Mouse (Mus musculus): ENCODE measurements at regions not wholly inside any gene's neighbourhood (a gene's known extent, or its start where the extent isn't known, plus 50 kb on each side); places are given as distances from the start of the nearest gene placed in this dataset.

- 72% methylated on average over 6 of the region's 6 CpGs for WGBS
- DNase-seq = no peak
- no peaks in the 10 kb centered on the region for H3K4me1 ChIP-seq (ENCODE audit: control insufficient read depth, insufficient read depth, low read length)
- H3K4me3 ChIP-seq (replicated peaks; ENCODE audit: insufficient read depth, low read depth, low read length) = no peak overlapping the region
- H3K27ac ChIP-seq (ENCODE audit: insufficient read depth, low read length) = no peak overlapping the region
- H3K27me3 ChIP-seq (ENCODE audit: control insufficient read depth, insufficient read depth, low read length) = no peaks in the 10 kb centered on the region; the same call in 1 of the 2 replicates
- no peak for TF ChIP-seq POLR2A (IDR thresholded peaks at IDR 0.05; ENCODE audit: borderline replicate concordance, insufficient read depth, low read length)
Observed at GRCm38 (mm10) chr6:93575249-93575648, 632.0 kb upstream of the Adamts9 start.

- Histone ChIP-seq H3K4me3 (replicated peaks; ENCODE audit: insufficient read depth, low read depth, low read length) (no peak overlapping the region), H3K4me1 (ENCODE audit: control insufficient read depth, insufficient read depth, low read length) (no peaks in the 10 kb centered on the region), H3K27ac (ENCODE audit: insufficient read depth, low read length) (no peak overlapping the region), H3K27me3 (ENCODE audit: control insufficient read depth, insufficient read depth, low read length) (no peaks in the 10 kb centered on the region; the same call in 1 of the 2 replicates)
- no peak for TF ChIP-seq CTCF (IDR thresholded peaks at IDR 0.05; ENCODE audit: borderline replicate concordance, insufficient read depth, low read depth, low read length)
- no peak for TF ChIP-seq POLR2A (IDR thresholded peaks at IDR 0.05; ENCODE audit: borderline replicate concordance, insufficient read depth, low read length)
- 43% methylated on average over 7 of the region's 7 CpGs for WGBS
- peak in 1 of 2 experiments; percentile 3 for DNase-seq
Observed at GRCm38 (mm10) chr6:93573679-93574635, 630.7 kb upstream of the Adamts9 start.

GRCm38 (mm10) chr6:93569866-93570265 lies 626.6 kb upstream of the Adamts9 start:
- no peak for TF ChIP-seq CTCF (IDR thresholded peaks at IDR 0.05; ENCODE audit: borderline replicate concordance, insufficient read depth, low read depth, low read length)
- no peak for TF ChIP-seq POLR2A (IDR thresholded peaks at IDR 0.05; ENCODE audit: borderline replicate concordance, insufficient read depth, low read length)
- no peak overlapping the region for H3K4me3 ChIP-seq (replicated peaks; ENCODE audit: insufficient read depth, low read depth, low read length)
- no peaks in the 10 kb centered on the region; the same call in 1 of the 2 replicates for H3K27me3 ChIP-seq (ENCODE audit: control insufficient read depth, insufficient read depth, low read length)
- no peak overlapping the region for H3K27ac ChIP-seq (ENCODE audit: insufficient read depth, low read length)
- WGBS = 86% methylated on average over 2 of the region's 2 CpGs
- DNase-seq = no peak
- no peaks in the 10 kb centered on the region for H3K4me1 ChIP-seq (ENCODE audit: control insufficient read depth, insufficient read depth, low read length)

- Histone ChIP-seq H3K27me3 (ENCODE audit: control insufficient read depth, insufficient read depth, low read length) (no peaks in the 10 kb centered on the region), H3K27ac (ENCODE audit: insufficient read depth, low read length) (no peak overlapping the region), H3K4me3 (replicated peaks; ENCODE audit: insufficient read depth, low read depth, low read length) (no peak overlapping the region), H3K4me1 (ENCODE audit: control insufficient read depth, insufficient read depth, low read length) (no peaks in the 10 kb centered on the region)
- TF ChIP-seq POLR2A (IDR thresholded peaks at IDR 0.05; ENCODE audit: borderline replicate concordance, insufficient read depth, low read length) = no peak
- no peak for TF ChIP-seq CTCF (IDR thresholded peaks at IDR 0.05; ENCODE audit: borderline replicate concordance, insufficient read depth, low read depth, low read length)
- 82% methylated on average over 6 of the region's 6 CpGs for WGBS
- no peak for DNase-seq
Observed at GRCm38 (mm10) chr6:93569211-93569610, 625.9 kb upstream of the Adamts9 start.

GRCm38 (mm10) chr6:93566661-93567060 lies 623.4 kb upstream of the Adamts9 start:
- TF ChIP-seq POLR2A (IDR thresholded peaks at IDR 0.05; ENCODE audit: borderline replicate concordance, insufficient read depth, low read length) (no peak), CTCF (IDR thresholded peaks at IDR 0.05; ENCODE audit: borderline replicate concordance, insufficient read depth, low read depth, low read length) (no peak)
- Histone ChIP-seq H3K27me3 (ENCODE audit: control insufficient read depth, insufficient read depth, low read length) (no peaks in the 10 kb centered on the region), H3K4me3 (replicated peaks; ENCODE audit: insufficient read depth, low read depth, low read length) (no peak overlapping the region), H3K27ac (ENCODE audit: insufficient read depth, low read length) (no peak overlapping the region), H3K4me1 (ENCODE audit: control insufficient read depth, insufficient read depth, low read length) (no peaks in the 10 kb centered on the region)
- 39% methylated on average over 2 of the region's 2 CpGs for WGBS
- DNase-seq = no peak

GRCm38 (mm10) chr6:93548311-93548710 lies 605.0 kb upstream of the Adamts9 start:
- no peak overlapping the region for H3K27ac ChIP-seq (ENCODE audit: insufficient read depth, low read length)
- no peak for DNase-seq
- H3K4me1 ChIP-seq (ENCODE audit: control insufficient read depth, insufficient read depth, low read length) = no peaks in the 10 kb centered on the region
- TF ChIP-seq POLR2A (IDR thresholded peaks at IDR 0.05; ENCODE audit: borderline replicate concordance, insufficient read depth, low read length) (no peak), CTCF (IDR thresholded peaks at IDR 0.05; ENCODE audit: borderline replicate concordance, insufficient read depth, low read depth, low read length) (no peak)
- no peaks in the 10 kb centered on the region; the same call in 1 of the 2 replicates for H3K27me3 ChIP-seq (ENCODE audit: control insufficient read depth, insufficient read depth, low read length)
- 43% methylated on average over 2 of the region's 2 CpGs for WGBS
- H3K4me3 ChIP-seq (replicated peaks; ENCODE audit: insufficient read depth, low read depth, low read length) = no peak overlapping the region

GRCm38 (mm10) chr6:93544246-93544645 lies 601.0 kb upstream of the Adamts9 start:
- 54% methylated on average over 1 of the region's 1 CpGs for WGBS
- no peak overlapping the region for H3K4me3 ChIP-seq (replicated peaks; ENCODE audit: insufficient read depth, low read depth, low read length)
- no peak overlapping the region for H3K27ac ChIP-seq (ENCODE audit: insufficient read depth, low read length)
- no peaks in the 10 kb centered on the region for H3K4me1 ChIP-seq (ENCODE audit: control insufficient read depth, insufficient read depth, low read length)
- no peak for DNase-seq
- TF ChIP-seq CTCF (IDR thresholded peaks at IDR 0.05; ENCODE audit: borderline replicate concordance, insufficient read depth, low read depth, low read length) (no peak), POLR2A (IDR thresholded peaks at IDR 0.05; ENCODE audit: borderline replicate concordance, insufficient read depth, low read length) (no peak)
- no peaks in the 10 kb centered on the region; the same call in 1 of the 2 replicates for H3K27me3 ChIP-seq (ENCODE audit: control insufficient read depth, insufficient read depth, low read length)

Data from cerebellum, adult 2 months (tissue).